Mouse (Mus musculus): ENCODE results near the gene 0610010K14Rik.

DNA sequence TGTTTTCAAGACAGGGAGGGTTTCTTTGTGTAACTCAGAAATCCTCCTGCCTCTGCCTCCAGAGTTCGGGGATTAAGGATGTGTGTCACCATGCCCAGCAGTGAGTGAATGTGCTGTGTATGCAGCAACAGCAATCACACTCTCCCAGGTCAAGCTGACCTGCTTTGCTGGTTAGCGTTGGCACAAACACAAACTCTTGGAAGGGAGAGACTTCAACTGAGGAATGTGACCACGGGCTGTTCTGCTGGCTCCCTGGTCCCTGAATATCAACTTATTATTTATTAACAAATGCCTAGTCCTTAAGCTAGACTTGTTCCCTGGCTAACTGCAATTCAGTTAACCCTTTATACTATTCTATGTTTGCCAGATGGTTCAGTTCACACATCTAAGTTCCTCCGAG, 46.0 kb upstream of the 0610010K14Rik start:
- TF ChIP-seq POLR2A (IDR thresholded peaks at IDR 0.05; ENCODE audit: low read depth, low read length) (no peak), CTCF (IDR thresholded peaks at IDR 0.05; ENCODE audit: extremely low read depth, insufficient read depth, insufficient read length, insufficient replicate concordance) (no peak)

All from spleen, adult 2 months (tissue).